Mouse (Mus musculus): Measurements from ENCODE around the gene Svopl. TPM values are rescaled to one million over a fixed set of nuclear protein-coding genes. Genes with fewer than 3 reads are reported as not detected.

The Svopl gene
- 1.9 and 2.0 TPM in 2 replicates for polyA plus RNA-seq (2014; fragmentation: Nextera tagmentation; extraction: Ambion mirVana)

DNA sequence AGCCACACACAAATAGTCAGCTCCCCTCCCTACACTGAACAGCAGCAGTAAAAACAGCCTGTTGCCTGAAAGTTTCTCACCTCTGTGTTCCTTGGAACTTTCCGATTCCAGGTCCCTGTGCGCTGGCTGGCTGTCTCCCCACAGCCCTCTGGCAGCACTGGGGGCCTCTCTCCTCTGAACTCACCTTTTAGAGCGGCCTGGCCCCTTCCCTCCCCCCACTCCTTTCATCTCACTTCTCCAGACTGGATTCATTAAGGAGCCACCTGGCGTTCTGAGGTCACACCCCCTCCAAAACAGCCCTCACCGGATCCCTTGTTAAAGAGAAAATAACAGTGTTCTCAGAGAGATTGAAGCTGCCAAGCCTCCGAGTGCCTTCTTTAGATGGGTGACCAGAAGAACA, at the start of gene Svopl:
Svopl (minus strand) TSS at position 159 of the 400 bp plus-strand sequence.
- H3K27ac ChIP-seq (replicated peaks; ENCODE audit: low read depth, low read length): no peak within 1 kb of the TSS

GRCm38 (mm10) chr6:38094701-38095100, 47.9 kb upstream of the Svopl start:
- Histone ChIP-seq H3K9me3 (replicated peaks; ENCODE audit: control insufficient read depth, low read length) (no peaks in the 10 kb centered on the region), H3K4me3 (ENCODE audit: low read depth, low read length) (no peak overlapping the region), H3K27ac (replicated peaks; ENCODE audit: low read depth, low read length) (no peak overlapping the region), H3K36me3 (replicated peaks; ENCODE audit: control insufficient read depth, insufficient read depth, low read depth, low read length) (no peaks in the 10 kb centered on the region), H3K9ac (replicated peaks; ENCODE audit: low read length) (no peak overlapping the region), H3K4me1 (ENCODE audit: control insufficient read depth, insufficient read depth, low read length) (no peaks in the 10 kb centered on the region), H3K27me3 (ENCODE audit: control insufficient read depth, insufficient read depth, low read length) (no peaks in the 10 kb centered on the region), H3K4me2 (ENCODE audit: low read depth, low read length) (no peak overlapping the region)
- DNase-seq (ENCODE audit: low spot score): no peak
- WGBS: 90% methylated on average over 10 of the region's 10 CpGs
- no peak for ATAC-seq (replicated peaks; ENCODE audit: insufficient number of reproducible peaks, low FRiP score, low TSS enrichment, low read depth)

More for the DNA sequence above, at the start of gene Svopl:
- no peak within 1 kb of the TSS; the same call in 1 of the 2 replicates for H3K4me2 ChIP-seq (ENCODE audit: low read depth, low read length)
- H3K4me3 ChIP-seq (ENCODE audit: low read depth, low read length): no peak within 1 kb of the TSS
- 4% methylated on average over 6 of the region's 6 CpGs for WGBS
- no peaks in the 10 kb centered on the region for H3K36me3 ChIP-seq (replicated peaks; ENCODE audit: control insufficient read depth, insufficient read depth, low read depth, low read length)
- H3K4me1 ChIP-seq (ENCODE audit: control insufficient read depth, insufficient read depth, low read length): no peaks in the 10 kb centered on the region
- ATAC-seq (replicated peaks; ENCODE audit: insufficient number of reproducible peaks, low FRiP score, low TSS enrichment, low read depth) (no peak), DNase-seq (ENCODE audit: low spot score) (peak; percentile 67)
- H3K27me3 ChIP-seq (ENCODE audit: control insufficient read depth, insufficient read depth, low read length): no peaks in the 10 kb centered on the region
- H3K9me3 ChIP-seq (replicated peaks; ENCODE audit: control insufficient read depth, low read length): no peaks in the 10 kb centered on the region; the same call in 1 of the 2 replicates
- no peak within 1 kb of the TSS for H3K9ac ChIP-seq (replicated peaks; ENCODE audit: low read length)

DNA sequence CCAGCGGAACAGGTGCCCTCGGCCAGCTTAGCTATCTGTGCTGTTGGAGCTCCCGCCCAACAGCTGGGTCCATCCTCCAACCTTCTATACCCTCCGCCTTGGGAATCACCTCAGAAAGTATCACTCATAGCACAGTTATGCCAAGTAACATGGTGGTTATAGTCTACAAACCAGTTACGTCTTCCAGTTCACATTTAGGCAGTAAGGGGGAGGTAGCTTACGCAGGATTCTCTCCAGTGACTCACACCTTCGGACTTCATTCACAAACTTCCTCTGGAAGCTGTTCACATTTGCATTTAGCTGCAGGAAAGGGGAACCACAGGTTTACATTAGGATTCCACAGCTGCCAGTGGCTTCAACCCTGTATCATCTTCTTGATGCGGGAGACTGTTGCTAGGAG, 45.7 kb upstream of the Svopl start:
- no peak overlapping the region for H3K9ac ChIP-seq (replicated peaks; ENCODE audit: low read length)
- no peak for DNase-seq (ENCODE audit: low spot score)
- H3K9me3 ChIP-seq (replicated peaks; ENCODE audit: control insufficient read depth, low read length): no peaks in the 10 kb centered on the region
- WGBS: 90% methylated on average over 8 of the region's 8 CpGs
- H3K4me1 ChIP-seq (ENCODE audit: control insufficient read depth, insufficient read depth, low read length): no peaks in the 10 kb centered on the region
- H3K4me2 ChIP-seq (ENCODE audit: low read depth, low read length): no peak overlapping the region
- no peaks in the 10 kb centered on the region for H3K36me3 ChIP-seq (replicated peaks; ENCODE audit: control insufficient read depth, insufficient read depth, low read depth, low read length)
- H3K4me3 ChIP-seq (ENCODE audit: low read depth, low read length): no peak overlapping the region
- H3K27me3 ChIP-seq (ENCODE audit: control insufficient read depth, insufficient read depth, low read length): no peaks in the 10 kb centered on the region
- ATAC-seq (replicated peaks; ENCODE audit: insufficient number of reproducible peaks, low FRiP score, low TSS enrichment, low read depth): no peak
- H3K27ac ChIP-seq (replicated peaks; ENCODE audit: low read depth, low read length): no peak overlapping the region

DNA sequence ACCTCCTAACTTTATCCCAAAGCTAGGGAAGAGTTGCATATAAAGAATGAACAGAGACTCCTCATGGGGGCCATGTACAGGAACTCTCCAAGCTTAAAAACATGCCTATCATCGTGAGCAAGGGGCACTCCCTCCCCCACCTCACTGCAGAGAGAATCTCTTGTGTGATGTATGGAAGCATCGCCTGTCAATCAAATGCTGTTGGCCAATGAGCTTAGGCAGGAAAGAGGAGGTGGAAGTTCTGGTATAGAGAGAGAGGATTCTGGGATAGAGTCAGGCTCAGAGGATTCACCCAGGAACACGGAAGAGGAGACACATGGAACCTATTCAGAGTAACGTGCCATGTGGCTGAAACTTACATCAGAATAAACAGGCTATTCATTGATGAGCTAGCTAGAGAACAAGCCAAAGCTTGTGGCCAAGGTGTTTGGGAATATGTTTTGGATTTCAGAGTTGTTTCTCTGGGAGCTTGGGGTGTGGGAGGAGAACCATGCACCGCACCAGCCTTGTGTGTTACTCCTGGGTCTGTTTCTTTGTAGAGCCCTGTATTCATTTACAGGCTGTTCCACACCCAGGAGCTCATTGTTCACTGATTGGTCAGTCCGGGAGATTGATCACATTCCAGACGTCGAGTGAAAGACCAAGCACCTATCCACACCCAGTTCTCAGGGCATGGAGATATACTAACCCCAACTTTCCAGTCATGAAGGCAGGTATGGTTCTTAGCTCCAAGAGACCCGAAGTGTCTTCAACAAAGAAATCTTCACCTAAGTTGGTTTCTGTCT, 40.6 kb upstream of the Svopl start:
- H3K9ac ChIP-seq (replicated peaks; ENCODE audit: low read length): no peak overlapping the region
- no peak for ATAC-seq (replicated peaks; ENCODE audit: insufficient number of reproducible peaks, low FRiP score, low TSS enrichment, low read depth)

GRCm38 (mm10) chr6:38083204-38083603, 36.4 kb upstream of the Svopl start:
- Histone ChIP-seq H3K4me2 (ENCODE audit: low read depth, low read length) (no peak overlapping the region), H3K27me3 (ENCODE audit: control insufficient read depth, insufficient read depth, low read length) (no peaks in the 10 kb centered on the region), H3K27ac (replicated peaks; ENCODE audit: low read depth, low read length) (no peak overlapping the region), H3K36me3 (replicated peaks; ENCODE audit: control insufficient read depth, insufficient read depth, low read depth, low read length) (no peaks in the 10 kb centered on the region), H3K9ac (replicated peaks; ENCODE audit: low read length) (no peak overlapping the region), H3K4me3 (ENCODE audit: low read depth, low read length) (no peak overlapping the region), H3K9me3 (replicated peaks; ENCODE audit: control insufficient read depth, low read length) (no peaks in the 10 kb centered on the region), H3K4me1 (ENCODE audit: control insufficient read depth, insufficient read depth, low read length) (no peaks in the 10 kb centered on the region)
- ATAC-seq (replicated peaks; ENCODE audit: insufficient number of reproducible peaks, low FRiP score, low TSS enrichment, low read depth) (no peak), DNase-seq (ENCODE audit: low spot score) (no peak)
- WGBS: 50% methylated on average over 4 of the region's 4 CpGs

More for the DNA sequence above, 40.6 kb upstream of the Svopl start:
- Histone ChIP-seq H3K4me3 (ENCODE audit: low read depth, low read length) (no peak overlapping the region), H3K27ac (replicated peaks; ENCODE audit: low read depth, low read length) (no peak overlapping the region), H3K4me2 (ENCODE audit: low read depth, low read length) (no peak overlapping the region), H3K4me1 (ENCODE audit: control insufficient read depth, insufficient read depth, low read length) (no peaks in the 10 kb centered on the region), H3K27me3 (ENCODE audit: control insufficient read depth, insufficient read depth, low read length) (no peaks in the 10 kb centered on the region), H3K9me3 (replicated peaks; ENCODE audit: control insufficient read depth, low read length) (no peaks in the 10 kb centered on the region), H3K36me3 (replicated peaks; ENCODE audit: control insufficient read depth, insufficient read depth, low read depth, low read length) (no peaks in the 10 kb centered on the region)
- 77% methylated on average over 9 of the region's 9 CpGs for WGBS
- DNase-seq (ENCODE audit: low spot score): no peak

GRCm38 (mm10) chr6:38081727-38082341, 35.0 kb upstream of the Svopl start:
- peak; percentile 27 for DNase-seq (ENCODE audit: low spot score)
- Histone ChIP-seq H3K4me1 (ENCODE audit: control insufficient read depth, insufficient read depth, low read length) (no peaks in the 10 kb centered on the region), H3K4me2 (ENCODE audit: low read depth, low read length) (no peak overlapping the region), H3K9me3 (replicated peaks; ENCODE audit: control insufficient read depth, low read length) (no peaks in the 10 kb centered on the region), H3K9ac (replicated peaks; ENCODE audit: low read length) (no peak overlapping the region), H3K27me3 (ENCODE audit: control insufficient read depth, insufficient read depth, low read length) (no peaks in the 10 kb centered on the region), H3K4me3 (ENCODE audit: low read depth, low read length) (no peak overlapping the region), H3K27ac (replicated peaks; ENCODE audit: low read depth, low read length) (no peak overlapping the region), H3K36me3 (replicated peaks; ENCODE audit: control insufficient read depth, insufficient read depth, low read depth, low read length) (no peaks in the 10 kb centered on the region)
- no peak for ATAC-seq (replicated peaks; ENCODE audit: insufficient number of reproducible peaks, low FRiP score, low TSS enrichment, low read depth)
- WGBS: 48% methylated on average over 11 of the region's 11 CpGs

DNA sequence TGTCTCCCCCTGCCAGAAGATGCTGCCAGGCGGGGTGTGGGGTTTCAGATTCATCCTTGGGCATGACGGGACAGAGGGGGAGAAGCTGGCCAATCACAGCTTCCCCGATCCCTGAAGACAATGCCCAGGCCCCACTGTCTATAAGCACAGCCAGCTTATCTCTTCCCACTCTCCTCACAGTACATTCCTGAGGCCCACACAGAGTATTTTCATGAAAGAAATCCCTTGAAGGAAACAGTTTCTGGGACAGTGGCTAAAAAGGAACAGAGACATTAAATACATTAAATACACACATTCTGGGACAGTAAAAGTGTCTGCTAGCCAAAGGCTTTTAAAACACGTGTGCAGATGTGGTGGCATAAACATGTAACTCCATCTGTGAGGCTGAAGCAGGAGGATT, 33.6 kb upstream of the Svopl start:
- no peaks in the 10 kb centered on the region for H3K27me3 ChIP-seq (ENCODE audit: control insufficient read depth, insufficient read depth, low read length)
- H3K4me2 ChIP-seq (ENCODE audit: low read depth, low read length): no peak overlapping the region
- H3K9ac ChIP-seq (replicated peaks; ENCODE audit: low read length): no peak overlapping the region
- no peak overlapping the region for H3K27ac ChIP-seq (replicated peaks; ENCODE audit: low read depth, low read length)
- 70% methylated on average over 4 of the region's 4 CpGs for WGBS
- no peaks in the 10 kb centered on the region for H3K4me1 ChIP-seq (ENCODE audit: control insufficient read depth, insufficient read depth, low read length)
- no peaks in the 10 kb centered on the region for H3K36me3 ChIP-seq (replicated peaks; ENCODE audit: control insufficient read depth, insufficient read depth, low read depth, low read length)
- H3K9me3 ChIP-seq (replicated peaks; ENCODE audit: control insufficient read depth, low read length): no peaks in the 10 kb centered on the region
- ATAC-seq (replicated peaks; ENCODE audit: insufficient number of reproducible peaks, low FRiP score, low TSS enrichment, low read depth) (no peak), DNase-seq (ENCODE audit: low spot score) (no peak)
- no peak overlapping the region for H3K4me3 ChIP-seq (ENCODE audit: low read depth, low read length)

GRCm38 (mm10) chr6:38073592-38073991, 26.8 kb upstream of the Svopl start:
- Histone ChIP-seq H3K27me3 (ENCODE audit: control insufficient read depth, insufficient read depth, low read length) (no peaks in the 10 kb centered on the region), H3K36me3 (replicated peaks; ENCODE audit: control insufficient read depth, insufficient read depth, low read depth, low read length) (no peaks in the 10 kb centered on the region), H3K4me3 (ENCODE audit: low read depth, low read length) (no peak overlapping the region), H3K9me3 (replicated peaks; ENCODE audit: control insufficient read depth, low read length) (no peaks in the 10 kb centered on the region), H3K27ac (replicated peaks; ENCODE audit: low read depth, low read length) (no peak overlapping the region), H3K4me1 (ENCODE audit: control insufficient read depth, insufficient read depth, low read length) (no peaks in the 10 kb centered on the region), H3K4me2 (ENCODE audit: low read depth, low read length) (no peak overlapping the region), H3K9ac (replicated peaks; ENCODE audit: low read length) (no peak overlapping the region)
- 83% methylated on average over 3 of the region's 3 CpGs for WGBS
- DNase-seq (ENCODE audit: low spot score) (no peak), ATAC-seq (replicated peaks; ENCODE audit: insufficient number of reproducible peaks, low FRiP score, low TSS enrichment, low read depth) (no peak)

All from embryonic facial prominence, embryonic 11.5 days (tissue).